Mouse (Mus musculus): ENCODE results near the gene Nsun2.

Nsun2 gene

GRCm38 (mm10) chr13:69638108-69638626 lies 104.6 kb downstream of the Nsun2 start:
- no peak for DNase-seq

DNA sequence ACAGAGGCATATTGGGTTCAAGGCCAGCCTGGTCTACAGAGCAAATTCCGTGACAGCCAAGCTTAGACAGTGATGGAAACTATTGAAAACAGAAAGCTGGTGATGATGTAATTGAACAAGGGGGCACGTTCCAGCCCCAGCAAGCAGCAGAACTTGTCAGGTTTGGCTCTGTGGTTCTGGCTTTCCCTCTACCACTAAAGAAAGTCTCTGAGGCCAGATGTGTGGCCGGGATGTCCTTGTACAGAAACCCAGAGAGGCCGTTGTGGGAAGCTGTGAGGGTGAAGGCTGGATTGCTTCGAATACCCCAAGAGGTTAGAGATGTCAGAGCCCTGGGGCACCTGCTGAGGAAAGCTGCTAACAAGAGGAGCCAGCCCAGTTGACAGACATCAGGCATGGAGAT lies 105.7 kb downstream of the Nsun2 start:
- no peak for DNase-seq

- no peak for DNase-seq
Observed at GRCm38 (mm10) chr13:69640126-69640525, 106.6 kb downstream of the Nsun2 start.

GRCm38 (mm10) chr13:69640541-69640940 lies 107.0 kb downstream of the Nsun2 start:
- DNase-seq, result no peak

DNA sequence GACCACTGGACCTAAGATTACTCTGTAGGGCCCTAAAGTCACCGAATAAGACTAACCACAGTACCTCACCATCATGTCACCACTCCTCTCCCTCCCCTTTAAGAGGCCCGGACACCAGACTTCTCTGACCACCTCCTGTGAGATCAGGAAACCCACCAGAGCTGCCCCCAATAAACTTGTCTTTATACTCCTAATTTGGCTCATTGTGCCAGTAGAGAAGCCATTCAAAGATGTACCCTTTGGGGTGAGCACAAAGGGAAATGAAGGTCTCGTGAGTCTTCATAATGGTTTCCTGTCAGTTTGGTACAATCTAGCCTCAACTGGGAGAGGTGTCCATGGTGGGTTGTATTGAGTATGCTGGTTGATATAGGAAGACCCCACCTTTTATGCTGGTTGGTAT lies 107.5 kb downstream of the Nsun2 start:
- no peak for DNase-seq

DNA sequence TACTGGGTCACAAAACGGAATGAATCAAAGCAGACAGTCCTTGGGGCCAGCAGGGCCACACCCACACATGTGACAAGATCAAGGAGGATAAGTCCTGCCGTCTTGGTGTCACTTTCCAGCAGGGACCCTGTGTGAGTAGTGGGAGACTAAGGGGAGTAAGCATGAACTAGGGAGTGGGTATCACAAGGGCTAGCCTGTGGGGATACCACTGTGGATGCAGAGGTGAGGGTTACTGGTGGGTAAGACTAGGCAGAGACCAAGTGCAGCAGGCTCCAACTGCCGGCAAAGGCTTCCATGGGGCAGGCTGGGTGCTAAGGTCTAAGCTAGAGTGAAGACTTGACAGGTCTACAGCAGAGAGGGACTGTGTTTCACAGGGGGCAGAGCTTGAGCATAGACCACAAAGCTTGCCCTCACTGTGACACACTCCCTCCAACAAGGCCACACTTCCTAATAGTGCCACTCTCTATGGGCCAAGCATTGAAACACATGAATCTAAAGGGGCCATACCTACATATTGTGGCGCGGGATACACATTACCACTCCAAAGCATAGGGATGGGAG lies 109.2 kb downstream of the Nsun2 start:
- no peak for DNase-seq

- no peak for DNase-seq
Observed at GRCm38 (mm10) chr13:69643937-69644336, 110.4 kb downstream of the Nsun2 start.

- DNase-seq, result no peak
Observed at GRCm38 (mm10) chr13:69644427-69645166, 111.1 kb downstream of the Nsun2 start.

- DNase-seq, result no peak
Observed at GRCm38 (mm10) chr13:69645694-69646423, 112.3 kb downstream of the Nsun2 start.

DNA sequence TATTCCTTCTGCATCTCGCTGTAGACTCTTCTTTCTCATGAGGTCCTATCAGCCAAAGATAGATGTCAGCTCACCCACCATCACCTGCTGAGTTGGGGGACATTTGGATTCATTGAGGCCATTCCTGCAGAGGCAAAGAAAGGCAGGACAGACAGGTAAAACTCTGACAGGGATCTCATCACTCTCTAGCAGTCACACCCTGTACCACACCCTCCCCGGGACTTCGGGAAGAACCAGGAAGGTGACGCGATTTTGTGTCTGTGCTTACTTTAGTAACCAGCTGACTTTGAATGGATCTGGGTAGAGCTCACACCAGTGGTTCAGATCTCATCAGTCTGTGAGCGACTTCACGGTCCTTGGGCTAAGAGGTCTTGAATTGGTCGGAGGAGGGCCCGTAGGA lies 112.9 kb downstream of the Nsun2 start:
- no peak for DNase-seq

DNA sequence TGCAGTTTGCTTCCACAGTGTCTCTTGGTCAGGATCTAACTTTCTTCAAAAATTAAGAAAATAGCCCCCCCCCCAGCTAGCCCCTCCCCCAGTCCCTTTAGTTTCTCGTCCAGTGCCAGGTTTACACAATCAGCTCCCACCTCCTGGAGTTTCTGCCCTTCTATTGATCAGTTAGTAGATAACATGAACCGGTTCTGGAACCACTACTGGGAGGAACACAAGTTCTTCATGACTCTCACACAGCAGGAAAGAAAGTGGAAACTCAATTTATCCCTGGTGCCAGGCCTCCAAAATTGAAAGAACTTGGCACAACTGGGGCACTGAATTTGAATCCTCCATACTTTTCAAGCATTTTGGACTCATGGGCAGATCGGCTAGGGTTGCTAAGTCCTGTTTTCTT lies 121.0 kb downstream of the Nsun2 start:
- no peak for DNase-seq

GRCm38 (mm10) chr13:69672121-69672520 lies 138.6 kb downstream of the Nsun2 start:
- no peak for DNase-seq

DNA sequence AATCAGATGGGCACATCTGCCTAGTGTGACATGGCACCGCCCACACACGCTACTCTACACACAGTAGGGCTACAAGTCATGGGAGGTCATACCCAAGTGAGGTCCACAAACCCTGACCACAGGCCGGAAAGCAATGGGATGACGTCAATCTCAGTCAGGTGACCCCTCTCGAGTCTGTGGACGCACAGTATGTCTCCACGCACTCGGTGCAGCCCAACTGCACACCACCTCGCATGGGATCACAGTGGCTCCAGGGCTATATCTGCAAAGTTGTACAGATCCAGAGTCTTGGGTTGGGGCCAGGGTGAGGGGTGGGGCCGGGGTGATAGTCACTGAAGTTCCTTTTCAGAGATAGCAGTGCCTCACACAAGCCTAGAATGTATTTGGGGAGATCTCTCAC lies 139.0 kb downstream of the Nsun2 start:
- DNase-seq, result no peak

GRCm38 (mm10) chr13:69673197-69673920 lies 139.8 kb downstream of the Nsun2 start:
- no peak for DNase-seq

GRCm38 (mm10) chr13:69673921-69674618 lies 140.5 kb downstream of the Nsun2 start:
- no peak for DNase-seq
